Mouse (Mus musculus): ENCODE data around the gene Zdhhc25. TPM values are rescaled to one million over a fixed set of nuclear protein-coding genes. Genes with fewer than 3 reads are reported as not detected.

Zdhhc25 gene
- polyA plus RNA-seq, 1 experiment from 2014 or later, result not detected

- H3K9ac ChIP-seq, result no peak overlapping the region
- ATAC-seq, result no peak
- H3K9me3 ChIP-seq (replicated peaks), result peaks cover 8% of the 10 kb centered on the region; the same call in 1 of the 2 replicates
- H3K27me3 ChIP-seq (replicated peaks), result no peaks in the 10 kb centered on the region
- H3K4me3 ChIP-seq, result no peak overlapping the region
- no peak overlapping the region for H3K4me2 ChIP-seq
- WGBS (ENCODE audit: insufficient replicate concordance), result 71% methylated on average over 17 of the region's 17 CpGs
- no peak overlapping the region for H3K27ac ChIP-seq
- no peaks in the 10 kb centered on the region for H3K4me1 ChIP-seq
- no peaks in the 10 kb centered on the region for H3K36me3 ChIP-seq
Measured at GRCm38 (mm10) chr15:88604669-88605414, 4.7 kb downstream of the Zdhhc25 start.

GRCm38 (mm10) chr15:88605415-88605785, 5.3 kb downstream of the Zdhhc25 start:
- ATAC-seq, result no peak

GRCm38 (mm10) chr15:88617125-88617524, 17.0 kb downstream of the Zdhhc25 start:
- Histone ChIP-seq H3K4me3 (no peak overlapping the region), H3K4me2 (no peak overlapping the region), H3K36me3 (no peaks in the 10 kb centered on the region), H3K9ac (no peak overlapping the region), H3K27ac (no peak overlapping the region), H3K9me3 (replicated peaks) (no peaks in the 10 kb centered on the region), H3K4me1 (no peaks in the 10 kb centered on the region), H3K27me3 (replicated peaks) (no peaks in the 10 kb centered on the region)
- no peak for ATAC-seq
- 76% methylated on average over 16 of the region's 16 CpGs for WGBS (ENCODE audit: insufficient replicate concordance)

More at GRCm38 (mm10) chr15:88605415-88605785, 5.3 kb downstream of the Zdhhc25 start:
- Histone ChIP-seq H3K4me2 (no peak overlapping the region), H3K4me1 (no peaks in the 10 kb centered on the region), H3K9me3 (replicated peaks) (0 out of 2 replicates have a peak, but pooled peaks cover 5% of the 10 kb centered on the region), H3K4me3 (no peak overlapping the region), H3K9ac (no peak overlapping the region), H3K27ac (no peak overlapping the region), H3K36me3 (no peaks in the 10 kb centered on the region), H3K27me3 (replicated peaks) (no peaks in the 10 kb centered on the region)
- WGBS (ENCODE audit: insufficient replicate concordance), result 61% methylated on average over 5 of the region's 5 CpGs

GRCm38 (mm10) chr15:88618008-88618773, 18.1 kb downstream of the Zdhhc25 start:
- Histone ChIP-seq H3K4me2 (no peak overlapping the region), H3K4me1 (no peaks in the 10 kb centered on the region), H3K9me3 (replicated peaks) (no peaks in the 10 kb centered on the region), H3K27me3 (replicated peaks) (no peaks in the 10 kb centered on the region), H3K9ac (no peak overlapping the region), H3K4me3 (no peak overlapping the region), H3K36me3 (no peaks in the 10 kb centered on the region), H3K27ac (no peak overlapping the region)
- ATAC-seq, result no peak
- WGBS (ENCODE audit: insufficient replicate concordance), result 69% methylated on average over 17 of the region's 17 CpGs

GRCm38 (mm10) chr15:88620017-88620416, 19.9 kb downstream of the Zdhhc25 start:
- WGBS (ENCODE audit: insufficient replicate concordance), result 38% methylated on average over 2 of the region's 2 CpGs
- ATAC-seq, result no peak

GRCm38 (mm10) chr15:88623891-88624290, 23.8 kb downstream of the Zdhhc25 start:
- H3K36me3 ChIP-seq, result no peaks in the 10 kb centered on the region
- H3K4me2 ChIP-seq, result no peak overlapping the region
- WGBS (ENCODE audit: insufficient replicate concordance), result 65% methylated on average over 2 of the region's 2 CpGs
- H3K27me3 ChIP-seq (replicated peaks), result no peaks in the 10 kb centered on the region
- no peak overlapping the region for H3K4me3 ChIP-seq
- H3K9me3 ChIP-seq (replicated peaks), result no peaks in the 10 kb centered on the region
- no peaks in the 10 kb centered on the region for H3K4me1 ChIP-seq
- no peak overlapping the region for H3K9ac ChIP-seq
- ATAC-seq, result no peak
- no peak overlapping the region for H3K27ac ChIP-seq

More at GRCm38 (mm10) chr15:88620017-88620416, 19.9 kb downstream of the Zdhhc25 start:
- H3K36me3 ChIP-seq, result no peaks in the 10 kb centered on the region
- H3K4me2 ChIP-seq, result no peak overlapping the region
- H3K9ac ChIP-seq, result no peak overlapping the region
- H3K4me1 ChIP-seq, result no peaks in the 10 kb centered on the region
- H3K9me3 ChIP-seq (replicated peaks), result no peaks in the 10 kb centered on the region
- H3K27ac ChIP-seq, result no peak overlapping the region
- H3K4me3 ChIP-seq, result no peak overlapping the region
- no peaks in the 10 kb centered on the region for H3K27me3 ChIP-seq (replicated peaks)

GRCm38 (mm10) chr15:88624874-88625277, 24.8 kb downstream of the Zdhhc25 start:
- no peaks in the 10 kb centered on the region for H3K27me3 ChIP-seq (replicated peaks)
- H3K4me1 ChIP-seq, result no peaks in the 10 kb centered on the region
- H3K9ac ChIP-seq, result no peak overlapping the region
- no peak for ATAC-seq
- no peak overlapping the region for H3K27ac ChIP-seq
- WGBS (ENCODE audit: insufficient replicate concordance), result 64% methylated on average over 6 of the region's 6 CpGs
- H3K4me2 ChIP-seq, result no peak overlapping the region
- H3K36me3 ChIP-seq, result no peaks in the 10 kb centered on the region
- no peak overlapping the region for H3K4me3 ChIP-seq
- H3K9me3 ChIP-seq (replicated peaks), result no peaks in the 10 kb centered on the region

GRCm38 (mm10) chr15:88625303-88626066, 25.4 kb downstream of the Zdhhc25 start:
- no peak overlapping the region for H3K9ac ChIP-seq
- WGBS (ENCODE audit: insufficient replicate concordance), result 48% methylated on average over 3 of the region's 3 CpGs
- H3K4me1 ChIP-seq, result no peaks in the 10 kb centered on the region
- no peak overlapping the region for H3K4me3 ChIP-seq
- no peak overlapping the region for H3K27ac ChIP-seq
- H3K4me2 ChIP-seq, result no peak overlapping the region
- H3K36me3 ChIP-seq, result no peaks in the 10 kb centered on the region
- H3K27me3 ChIP-seq (replicated peaks), result no peaks in the 10 kb centered on the region
- H3K9me3 ChIP-seq (replicated peaks), result no peaks in the 10 kb centered on the region
- ATAC-seq, result no peak

- no peak for ATAC-seq
- H3K9ac ChIP-seq, result no peak overlapping the region
- no peak overlapping the region for H3K27ac ChIP-seq
- no peaks in the 10 kb centered on the region for H3K9me3 ChIP-seq (replicated peaks)
- H3K36me3 ChIP-seq, result no peaks in the 10 kb centered on the region
- no peaks in the 10 kb centered on the region for H3K27me3 ChIP-seq (replicated peaks)
- no peak overlapping the region for H3K4me2 ChIP-seq
- WGBS (ENCODE audit: insufficient replicate concordance), result 63% methylated on average over 5 of the region's 5 CpGs
- no peak overlapping the region for H3K4me3 ChIP-seq
- H3K4me1 ChIP-seq, result no peaks in the 10 kb centered on the region
Measured at GRCm38 (mm10) chr15:88626886-88627488, 26.9 kb downstream of the Zdhhc25 start.

GRCm38 (mm10) chr15:88628801-88629356, 28.8 kb downstream of the Zdhhc25 start:
- Histone ChIP-seq H3K4me2 (no peak overlapping the region), H3K9ac (no peak overlapping the region), H3K27ac (no peak overlapping the region), H3K4me3 (no peak overlapping the region), H3K27me3 (replicated peaks) (no peaks in the 10 kb centered on the region), H3K36me3 (no peaks in the 10 kb centered on the region), H3K4me1 (no peaks in the 10 kb centered on the region), H3K9me3 (replicated peaks) (no peaks in the 10 kb centered on the region)
- WGBS (ENCODE audit: insufficient replicate concordance), result 49% methylated on average over 9 of the region's 9 CpGs
- ATAC-seq, result no peak

- 58% methylated on average over 5 of the region's 5 CpGs for WGBS (ENCODE audit: insufficient replicate concordance)
Measured at GRCm38 (mm10) chr15:88635205-88635604, 35.1 kb downstream of the Zdhhc25 start.

More at GRCm38 (mm10) chr15:88635205-88635604, 35.1 kb downstream of the Zdhhc25 start:
- Histone ChIP-seq H3K9ac (no peak overlapping the region), H3K27me3 (replicated peaks) (no peaks in the 10 kb centered on the region), H3K27ac (no peak overlapping the region), H3K4me2 (no peak overlapping the region), H3K9me3 (replicated peaks) (no peaks in the 10 kb centered on the region), H3K36me3 (no peaks in the 10 kb centered on the region), H3K4me1 (no peaks in the 10 kb centered on the region), H3K4me3 (no peak overlapping the region)
- ATAC-seq, result no peak

All from liver, embryonic 12.5 days (tissue).